Mouse (Mus musculus) embryonic fibroblast, embryonic 13.5 days (primary cell): ENCODE data around the gene Mob4.

Experiments
- CTCF ChIP-seq: IDR thresholded peaks from 2 replicates; pipeline ENCODE4 v1.5.1; 2011; ENCODE audit warnings: mild to moderate bottlenecking, control low read depth, low read length, moderate library complexity, borderline replicate concordance; ENCODE audit not compliant: insufficient read depth
- POLR2A ChIP-seq: IDR thresholded peaks from 2 replicates; pipeline ENCODE4 v1.6.1; 2011; ENCODE audit warnings: low read depth, mild to moderate bottlenecking, control low read depth, low read length, moderate library complexity

- TF ChIP-seq CTCF (no peak), POLR2A (no peak)
Measured at GRCm38 (mm10) chr1:55193316-55193715, 62.3 kb downstream of the Mob4 start.
